Mouse (Mus musculus): ENCODE results near the gene Nlrc4. TPM values are rescaled to one million over a fixed set of nuclear protein-coding genes. Genes with fewer than 3 reads are reported as not detected.

Nlrc4 gene
- total and polyA plus RNA-seq, 3 experiments: 0.10 to 0.52 (median 0.43) TPM

DNA sequence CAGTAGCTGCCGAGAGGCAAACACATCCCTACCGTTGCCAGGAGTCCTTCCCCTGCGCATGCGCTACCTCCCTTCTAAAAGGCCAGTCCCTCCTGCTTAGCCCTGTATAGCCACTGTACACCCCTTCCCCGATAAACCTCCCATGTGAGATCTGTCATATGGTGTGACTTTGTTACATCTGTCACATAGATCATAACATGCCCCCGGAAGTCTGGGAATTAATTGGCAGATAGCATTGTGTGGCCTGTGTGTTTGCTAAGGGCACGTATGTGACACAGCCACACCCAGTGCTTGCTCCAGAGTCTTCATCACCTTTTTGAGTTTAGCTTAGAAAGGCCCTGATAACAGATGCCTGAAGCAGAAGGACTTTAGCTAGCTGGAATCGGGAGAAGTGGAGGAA is 28.9 kb downstream of the Nlrc4 start:
- DNase-seq: no peak

DNA sequence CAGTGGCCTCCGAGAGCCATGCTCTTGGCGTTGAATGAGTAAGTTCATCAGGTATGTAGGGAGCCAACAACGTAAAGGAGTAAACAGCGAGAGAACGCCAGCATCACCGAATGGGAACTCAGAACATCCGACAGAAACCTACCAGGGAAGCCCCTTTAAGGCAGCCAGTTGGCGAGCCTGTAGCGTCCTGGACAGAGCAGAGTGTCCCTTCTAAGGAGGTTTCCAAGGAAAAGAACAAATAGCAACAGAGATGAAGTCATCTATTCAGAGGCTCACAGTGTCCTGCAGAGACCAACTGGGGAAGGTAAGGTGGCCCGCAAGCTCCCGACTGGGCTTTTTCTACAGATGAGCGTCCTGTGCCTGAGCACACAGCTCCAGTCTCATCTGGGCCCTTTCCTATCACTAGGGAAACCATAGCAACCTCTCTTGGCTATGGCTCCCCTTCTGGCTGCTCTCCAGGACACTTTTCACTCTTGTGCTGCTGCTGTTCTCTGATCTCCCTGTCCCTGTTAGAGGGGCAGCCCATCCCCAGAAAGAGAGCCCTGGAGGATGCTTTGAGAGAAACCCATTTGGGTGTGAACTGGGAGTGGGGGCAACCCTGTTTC is 34.4 kb downstream of the Nlrc4 start:
- DNase-seq: no peak

DNA sequence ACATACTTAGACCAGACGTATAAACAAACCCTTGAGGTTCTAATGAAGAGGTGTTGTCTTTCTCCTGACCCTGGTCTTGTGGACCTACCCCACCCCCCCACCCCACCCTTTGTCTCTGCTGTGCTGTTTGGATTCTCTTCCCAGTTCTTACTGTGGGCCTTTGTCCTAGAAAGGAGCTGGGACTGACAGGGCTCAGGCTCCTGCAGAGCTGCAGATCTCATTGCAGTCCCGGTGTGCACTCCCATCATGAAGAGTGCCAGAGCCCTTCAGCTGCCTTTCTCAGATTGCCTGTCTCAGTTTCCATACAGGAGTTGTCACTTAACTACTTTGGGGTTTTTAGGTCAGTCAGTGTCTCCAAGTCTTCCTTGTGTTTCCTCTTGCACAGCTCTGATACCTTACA is 38.3 kb downstream of the Nlrc4 start:
- no peak for DNase-seq

DNA sequence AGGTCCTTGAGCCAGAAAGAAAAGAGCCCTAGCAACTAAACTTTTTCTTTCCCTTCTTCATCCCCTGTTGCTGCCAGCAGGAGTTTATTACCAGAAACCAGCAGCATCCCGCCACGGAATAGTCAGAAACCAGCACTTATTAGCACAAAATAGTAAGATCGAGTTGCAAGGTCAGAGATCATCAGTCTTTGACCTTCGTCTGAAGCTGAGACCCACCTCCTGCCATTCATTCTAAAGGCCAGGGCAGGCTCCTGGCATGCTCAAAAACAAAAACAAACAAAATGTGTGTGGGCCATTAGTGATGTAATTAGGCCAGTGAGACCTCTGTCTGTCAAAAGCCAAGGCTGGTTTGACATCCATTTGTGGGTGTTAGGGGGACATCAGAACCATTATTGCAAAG is 40.8 kb downstream of the Nlrc4 start:
- peak; percentile 33 for DNase-seq

DNA sequence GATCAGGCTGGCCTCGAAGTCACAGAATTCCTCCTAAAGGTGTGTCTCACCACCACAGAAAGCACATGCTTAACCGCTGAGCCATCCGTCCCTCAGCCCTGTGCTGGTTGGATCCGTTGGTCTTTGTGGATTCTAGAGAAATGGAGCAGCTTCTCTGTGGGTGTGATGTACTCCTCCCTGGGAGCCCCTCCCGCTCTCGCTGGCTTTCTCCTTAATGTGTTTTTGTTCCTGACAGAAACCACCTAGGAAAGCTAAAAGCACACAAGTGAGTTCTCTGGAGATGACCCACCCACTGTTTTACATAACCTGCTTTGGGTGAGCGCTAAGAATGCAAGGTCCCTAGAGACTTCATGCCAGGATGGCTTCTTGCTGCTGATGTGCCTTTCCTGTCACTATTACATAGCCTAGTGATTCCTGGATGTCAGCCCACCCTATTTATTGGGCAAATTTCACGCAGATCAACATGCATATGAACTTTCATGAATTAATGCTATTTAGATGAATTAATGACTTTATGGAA is 42.0 kb downstream of the Nlrc4 start:
- no peak for DNase-seq

DNA sequence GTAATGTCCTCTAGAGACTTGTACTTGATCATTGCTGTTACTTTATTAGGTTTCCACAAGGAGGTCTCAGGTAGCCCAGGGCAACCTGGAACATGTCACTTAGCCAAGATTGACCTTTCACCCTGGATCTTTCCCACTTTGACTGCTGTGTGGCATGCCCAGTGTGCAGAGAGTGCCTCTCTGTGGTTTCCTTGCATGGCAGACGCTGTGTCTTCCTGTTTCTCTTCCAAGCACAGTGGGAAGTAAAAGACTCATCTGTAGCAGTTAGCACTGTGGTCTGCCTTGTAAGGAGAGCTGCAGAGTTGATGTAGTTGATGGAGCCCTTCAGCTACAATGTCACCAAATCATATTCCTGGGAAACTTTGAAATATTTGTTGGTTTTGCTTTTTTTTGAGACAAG is 44.3 kb downstream of the Nlrc4 start:
- no peak for DNase-seq

DNA sequence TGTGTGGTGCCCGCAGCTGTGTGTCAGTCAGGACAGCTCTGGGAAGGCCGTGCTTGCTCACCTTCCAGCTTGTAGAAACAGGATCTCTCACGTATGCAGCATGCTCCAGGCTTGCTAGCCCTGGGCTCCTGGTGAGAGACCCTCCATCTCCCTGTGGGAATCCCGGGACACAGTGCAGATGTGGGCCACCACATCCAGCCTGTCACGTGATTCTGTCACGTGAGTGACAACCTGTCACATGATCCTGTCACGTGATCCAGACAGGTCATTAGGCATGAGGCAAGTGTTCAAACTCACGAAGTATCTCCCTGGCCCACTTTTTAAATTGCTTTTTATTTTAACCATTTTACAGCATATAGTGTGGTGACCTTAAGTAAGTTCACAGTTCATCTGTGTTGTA is 45.6 kb downstream of the Nlrc4 start:
- DNase-seq: no peak

DNA sequence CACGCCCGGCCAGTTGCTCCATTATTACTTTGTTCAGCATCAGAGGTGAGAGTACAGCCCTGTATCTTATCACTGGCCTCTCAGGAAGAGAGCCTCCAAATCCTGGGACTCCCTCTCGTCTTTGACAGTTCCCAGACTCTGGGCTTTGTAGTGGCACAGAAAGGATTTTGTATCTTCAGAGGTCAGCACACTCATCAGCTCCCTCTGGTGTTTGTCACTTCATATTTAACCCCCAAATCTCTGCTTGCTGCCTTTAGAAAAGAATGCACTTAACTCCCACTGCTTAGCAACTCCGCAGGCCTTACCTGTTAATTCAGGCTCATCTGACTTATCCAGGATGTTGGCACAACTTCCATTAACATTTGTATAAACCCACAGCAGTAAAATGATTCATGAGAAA is 49.2 kb downstream of the Nlrc4 start:
- no peak for DNase-seq

DNA sequence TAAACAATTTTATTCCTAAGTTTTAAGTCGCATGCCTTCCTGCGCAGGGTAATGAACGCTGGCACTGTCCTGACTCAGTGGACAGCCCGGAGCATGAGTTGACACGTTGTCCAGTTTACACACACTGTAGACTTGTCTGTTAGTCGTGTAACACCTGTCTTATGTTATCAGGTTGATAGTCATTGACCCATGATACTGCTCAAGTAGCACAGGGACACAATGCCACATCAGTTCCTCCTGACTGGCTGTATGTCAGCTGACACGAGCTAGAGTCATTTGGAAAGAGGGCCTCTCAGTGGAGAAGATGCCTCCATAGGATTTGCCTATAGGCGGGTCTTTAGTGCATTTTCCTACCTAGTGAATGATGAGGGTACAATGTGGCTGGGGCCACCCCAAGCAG is 52.5 kb downstream of the Nlrc4 start:
- DNase-seq: no peak

DNA sequence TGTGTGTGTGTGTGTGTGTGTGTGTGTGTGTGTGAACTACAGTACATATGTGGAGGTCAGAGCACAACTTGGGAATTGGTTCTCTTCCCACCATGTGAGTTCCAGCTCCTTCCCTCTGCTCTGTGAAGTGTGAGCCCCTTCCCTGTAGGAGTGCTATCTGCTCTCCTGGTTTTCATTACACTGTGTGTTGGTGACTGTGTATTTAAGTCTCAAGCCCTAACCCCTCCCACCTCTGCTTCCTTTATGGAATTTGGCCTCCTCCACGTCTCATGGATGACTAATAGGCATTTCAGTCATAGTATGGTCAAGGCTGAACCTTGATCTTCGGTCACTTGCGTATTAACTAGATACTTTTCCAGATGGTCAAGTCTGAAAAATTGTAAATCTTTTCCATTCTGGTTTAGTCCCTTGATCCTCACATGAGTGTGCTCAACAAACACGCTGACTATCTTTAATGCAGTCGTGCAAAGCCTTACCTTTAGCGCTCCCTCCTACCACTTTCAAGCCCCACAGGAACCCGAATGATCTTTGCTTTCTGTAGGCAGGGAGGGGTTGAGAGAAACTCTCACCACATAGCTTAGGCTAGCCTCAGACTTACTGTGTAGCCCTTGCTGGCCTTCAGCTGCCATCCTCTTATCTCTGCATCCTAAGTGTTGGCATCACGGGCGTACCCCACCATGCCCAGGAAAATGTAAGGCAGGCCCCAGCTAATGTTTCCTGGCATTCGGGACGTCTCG is 56.3 kb downstream of the Nlrc4 start:
- DNase-seq: peak; percentile 68

DNA sequence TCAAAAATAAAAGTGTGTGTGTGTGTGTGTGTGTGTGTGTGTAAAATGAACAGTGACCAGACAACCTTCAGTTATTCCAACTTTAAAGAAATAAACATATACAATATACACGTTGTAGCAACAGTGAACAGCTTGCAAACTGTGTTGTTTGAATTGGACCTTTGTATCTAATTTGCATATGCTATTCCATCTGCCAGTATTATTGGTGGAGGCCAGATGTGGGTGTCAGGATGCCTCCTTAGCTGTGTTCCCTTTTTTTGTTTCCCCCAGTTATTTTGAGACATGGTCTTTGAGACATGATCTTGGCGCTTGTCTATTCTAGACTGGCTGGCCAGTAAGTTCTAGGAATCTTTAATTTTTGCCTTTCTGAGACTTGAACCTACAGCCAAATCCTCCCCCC is 61.8 kb downstream of the Nlrc4 start:
- no peak for DNase-seq

DNA sequence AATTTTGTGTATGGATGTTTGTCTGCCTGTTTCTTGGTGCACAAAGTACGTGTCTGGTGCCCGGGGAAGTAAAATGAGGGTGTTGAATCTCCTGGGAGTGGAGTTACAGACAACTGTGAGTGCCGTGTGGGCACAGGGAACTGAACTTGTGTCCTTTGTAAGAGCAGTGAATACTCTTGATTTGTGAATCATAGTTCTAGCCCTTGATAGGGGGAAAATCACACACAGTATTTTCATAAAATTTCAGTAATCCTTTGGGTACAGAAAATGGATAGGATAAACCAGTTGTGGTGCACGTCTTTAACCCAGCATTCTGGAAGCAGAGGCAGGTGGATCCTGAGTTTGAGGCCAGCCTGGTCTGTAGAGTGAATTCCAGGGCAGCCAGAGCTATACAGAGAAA is 62.2 kb downstream of the Nlrc4 start:
- no peak for DNase-seq

DNA sequence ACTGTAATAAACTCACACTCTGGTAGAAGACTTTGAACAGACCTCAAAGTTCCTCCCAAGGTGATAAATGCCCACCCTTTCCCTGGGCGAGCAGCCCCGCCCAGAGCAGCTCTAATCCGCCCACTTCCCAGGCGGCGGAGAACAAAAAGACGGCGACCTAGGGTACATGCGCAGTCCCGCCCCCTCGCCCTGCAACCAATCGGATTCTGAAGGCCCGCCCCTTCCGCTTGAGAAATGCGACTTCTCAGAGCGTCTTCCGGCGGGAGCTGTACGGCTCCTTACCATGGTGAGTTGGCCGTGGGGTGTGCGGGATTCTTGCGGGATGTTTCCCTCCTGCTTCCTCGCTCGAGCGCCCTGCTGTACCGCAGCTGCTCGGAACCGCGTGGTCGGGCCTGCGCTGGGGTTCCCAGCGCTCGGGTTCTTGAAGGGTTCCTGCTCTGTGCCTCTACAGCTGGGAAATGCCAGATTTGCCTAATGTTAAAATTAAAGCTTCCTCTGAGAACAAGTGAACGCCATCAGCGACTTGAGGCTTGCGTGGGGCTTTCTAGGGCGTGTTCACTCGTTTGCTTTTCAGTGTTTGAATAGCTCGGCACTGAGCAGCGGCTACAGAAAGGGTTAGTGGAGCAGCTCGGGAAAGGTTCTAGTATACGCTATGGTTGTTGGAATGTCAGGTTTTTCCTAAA is 63.4 kb downstream of the Nlrc4 start, which contains the start of gene Slc30a6:
Gene Slc30a6 (plus strand): TSS at position 226 of the 683 bp plus-strand sequence.
- DNase-seq: peak; percentile 97

DNA sequence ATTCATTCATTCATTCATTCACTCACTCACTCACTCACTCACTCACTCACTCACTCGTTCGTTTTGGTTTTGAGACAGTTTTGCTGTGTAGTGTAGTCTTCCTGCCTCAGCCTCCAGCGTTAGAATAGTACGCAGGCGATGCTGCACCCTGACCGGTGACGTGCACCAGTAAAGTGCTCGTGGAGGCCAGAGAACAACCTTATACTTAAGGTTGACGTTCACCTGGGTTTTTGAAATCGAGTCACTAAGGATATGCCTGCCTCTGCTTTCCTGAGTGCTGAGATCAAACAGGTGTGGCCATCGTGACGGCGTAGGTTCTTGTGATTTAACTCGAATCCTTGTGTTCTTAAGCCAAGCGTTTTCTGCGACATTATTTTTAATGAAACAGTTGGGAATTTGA is 64.1 kb downstream of the Nlrc4 start:
- DNase-seq: no peak

DNA sequence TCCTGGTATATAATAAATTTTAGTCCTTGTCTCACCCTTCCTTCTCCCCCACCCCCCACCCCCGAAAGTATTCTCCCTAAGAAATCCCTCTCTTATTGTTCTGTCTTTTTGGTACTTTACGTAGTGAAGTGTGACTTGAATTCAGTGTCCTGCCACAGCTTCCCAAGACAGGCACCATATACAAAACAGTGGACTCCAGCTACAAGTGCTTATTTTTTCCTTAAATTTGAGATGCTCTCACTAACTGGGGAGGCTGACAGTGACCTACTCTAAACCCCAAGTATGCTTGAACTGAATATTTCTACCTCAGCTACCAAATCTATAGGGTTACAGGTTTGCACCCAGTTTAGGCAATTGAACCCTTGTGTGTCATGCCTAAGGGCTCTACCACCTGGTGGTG is 64.6 kb downstream of the Nlrc4 start:
- no peak for DNase-seq

DNA sequence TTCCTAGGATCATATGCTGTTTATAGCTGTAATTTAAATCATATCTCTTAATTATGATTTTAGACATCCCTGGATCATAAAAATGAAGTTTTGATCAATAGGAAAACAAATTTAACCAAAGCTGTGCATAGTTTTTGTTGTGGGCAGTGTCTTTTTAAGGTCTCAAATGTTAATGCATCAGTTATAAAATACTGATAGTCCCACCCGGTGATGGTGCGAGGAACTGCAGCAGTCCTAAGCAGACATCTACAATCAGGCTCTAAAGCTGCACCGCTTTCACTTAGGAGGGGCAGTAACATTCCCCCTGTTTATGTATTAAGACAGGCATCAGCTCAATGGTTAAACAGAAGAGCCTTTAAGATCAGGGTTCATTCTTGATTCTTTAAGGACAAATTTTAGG is 69.1 kb downstream of the Nlrc4 start:
- no peak for DNase-seq

DNA sequence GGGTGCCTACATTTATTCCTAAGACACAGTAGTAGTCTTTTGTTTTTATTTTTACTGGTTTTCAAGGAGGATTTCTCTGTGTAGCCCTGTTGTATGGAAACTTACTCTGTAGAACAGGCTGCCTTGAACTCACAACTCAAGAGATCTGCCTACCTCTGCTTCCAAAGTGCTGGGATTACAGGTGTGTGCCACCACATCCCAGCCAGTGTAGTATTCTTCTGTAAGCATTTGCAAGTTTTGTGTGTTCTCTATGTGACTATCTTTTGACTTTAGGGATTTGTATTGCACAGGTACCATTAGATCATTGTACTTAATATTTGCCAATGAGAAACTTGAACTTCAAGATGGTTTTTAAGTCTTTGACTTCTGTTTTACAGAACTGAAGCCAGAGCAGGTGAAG is 72.3 kb downstream of the Nlrc4 start:
- no peak for DNase-seq

DNA sequence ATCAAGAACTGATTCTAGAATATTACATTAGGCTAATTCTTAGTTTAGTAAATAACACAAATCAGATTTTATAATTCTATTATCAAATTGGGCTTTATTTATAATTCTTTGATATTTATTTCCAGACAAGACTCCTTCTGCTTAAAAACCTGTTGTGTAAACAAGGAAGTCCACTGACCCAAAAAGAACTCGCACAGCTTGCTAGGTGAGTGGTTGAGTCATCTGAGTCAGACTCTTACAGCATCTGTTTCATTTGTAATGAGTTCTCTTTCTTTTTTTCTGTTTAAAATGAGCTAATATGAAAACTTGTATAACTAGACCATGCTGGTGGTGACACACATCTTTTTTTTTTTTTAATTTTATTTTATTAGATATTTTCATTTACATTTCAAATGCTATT is 82.0 kb downstream of the Nlrc4 start:
- no peak for DNase-seq

Other genes starting within 250 kb of the Nlrc4 start
- 100 to 1,000 TPM; 100 to 104 TPM for gene Memo1, start 163.6 kb downstream of the Nlrc4 start, total RNA-seq (2021)
- 57.4 and 61.3 TPM in 2 replicates for gene Memo1, start 163.6 kb downstream of the Nlrc4 start, polyA plus RNA-seq (2012; rRNA removed)
- gene Dpy30, start 135.2 kb downstream of the Nlrc4 start, total RNA-seq (2021): 10 to 100 TPM; 78.9 to 85.8 TPM
- 26.9 and 34.0 TPM in 2 replicates for gene Dpy30, start 135.2 kb downstream of the Nlrc4 start, polyA plus RNA-seq (2012; rRNA removed)
- 10 to 100 TPM; 26.1 to 33.4 TPM for gene Spast, start 120.2 kb downstream of the Nlrc4 start, total RNA-seq (2021)
- 11.0 and 12.5 TPM in 2 replicates for gene Spast, start 120.2 kb downstream of the Nlrc4 start, polyA plus RNA-seq (2012; rRNA removed)
- gene Slc30a6, start 63.5 kb downstream of the Nlrc4 start, total RNA-seq (2021): 10 to 100 TPM; 27.2 to 29.4 TPM
- 10.3 and 12.0 TPM in 2 replicates for gene Slc30a6, start 63.5 kb downstream of the Nlrc4 start, polyA plus RNA-seq (2012; rRNA removed)
- 100 to 1,000 TPM in 1 of 2 experiments, 10 to 100 TPM in 1; 88.5 to 130 TPM for gene Yipf4, start 30.4 kb upstream of the Nlrc4 start, total RNA-seq (2021)
- gene Yipf4, start 30.4 kb upstream of the Nlrc4 start, polyA plus RNA-seq (2012; rRNA removed): 308 and 320 TPM in 2 replicates
- 100 to 1,000 TPM in 1 of 2 experiments, 10 to 100 TPM in 1; 95.6 to 116 TPM for gene Birc6, start 69.2 kb upstream of the Nlrc4 start, total RNA-seq (2021)
- gene Birc6, start 69.2 kb upstream of the Nlrc4 start, polyA plus RNA-seq (2012; rRNA removed): 41.8 and 46.6 TPM in 2 replicates

Data from adrenal gland, adult 2 months (tissue).